ENCODE assay signal across 12 mouse cellular contexts in the genomic region with DNA sequence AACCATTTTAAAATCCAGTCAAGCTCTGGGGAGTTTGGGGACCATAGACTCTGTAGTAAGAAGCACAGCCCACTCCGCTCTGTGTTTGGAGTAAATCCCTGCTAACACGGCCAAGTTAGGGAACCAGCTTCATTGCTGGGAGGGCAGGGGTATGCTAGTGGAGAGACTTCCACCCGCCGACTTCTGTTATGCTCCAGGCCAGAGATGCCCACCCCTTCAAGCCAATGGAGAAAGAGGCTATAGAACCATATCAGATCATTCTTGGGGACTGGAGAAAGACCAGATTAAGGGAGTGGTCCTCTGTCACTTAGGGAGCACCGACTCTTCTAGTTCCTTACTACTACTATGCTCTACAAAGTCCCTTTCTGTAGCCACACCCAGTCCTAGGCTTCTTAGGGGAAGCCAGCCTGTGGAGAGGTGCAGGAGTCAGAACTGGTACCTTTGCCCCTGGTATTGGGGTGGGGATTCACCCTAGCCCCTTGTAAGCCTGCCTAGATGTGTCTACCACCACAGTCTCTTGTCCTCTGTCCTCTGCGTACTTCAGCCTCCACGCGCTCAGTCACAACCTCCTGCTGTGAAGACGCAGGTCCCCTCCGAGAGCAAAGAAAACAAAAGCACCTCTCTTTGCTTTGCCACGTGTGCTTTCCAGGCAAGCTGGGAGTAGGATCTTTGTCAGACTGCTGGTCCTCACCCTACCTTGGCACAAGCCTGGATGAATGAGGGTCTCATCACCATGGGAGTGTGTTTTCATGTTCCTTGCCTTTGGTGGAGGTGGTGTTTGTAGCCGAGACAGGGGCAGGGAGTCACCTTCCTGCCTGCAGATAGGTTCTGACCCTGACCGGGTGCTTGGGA. TPM values are rescaled to one million over a fixed set of nuclear protein-coding genes. Genes with fewer than 3 reads are reported as not detected.
DNase-seq lines count a peak whose midpoint lies in the region; ATAC-seq and TF ChIP-seq lines count a peak whose summit lies in the region.
"Had no signal": no experiment of that assay in that cellular context is flagged by ENCODE, and none has a peak within 500 bp of the region (broad histone marks: within the 10 kb centered on the region; RNA-seq: fewer than 3 reads in every experiment).

No protein-coding gene starts in this region.

- ATAC-seq in embryonic facial prominence, embryonic 13.5 days (ENCODE audit: insufficient number of reproducible peaks, insufficient read depth, low FRiP score, low TSS enrichment, low read depth): no peak
- ATAC-seq in limb, embryonic 11.5 days (ENCODE audit: insufficient number of reproducible peaks, low FRiP score, low TSS enrichment, low read depth): no peak
- no peak for ATAC-seq in CD4-positive, CD25-positive, alpha-beta regulatory T cell, adult 4 months

- 0 out of 2 replicates have a peak overlapping the region, but pooled peaks have one; percentile 10 for H3K27ac ChIP-seq in heart, embryonic 10.5 days
- peak overlapping the region; percentile 79 for H3K27ac ChIP-seq in layer of hippocampus, adult 2 months
- peak overlapping the region; percentile 98 for H3K27ac ChIP-seq in embryonic facial prominence, embryonic 13.5 days
- H3K27ac ChIP-seq in limb, embryonic 11.5 days (replicated peaks; ENCODE audit: low read depth, low read length): peak overlapping the region; percentile 99

- WGBS in heart, embryonic 10.5 days: 13% methylated on average over 13 of the region's 13 CpGs
- WGBS in embryonic facial prominence, embryonic 13.5 days: 19% methylated on average over 13 of the region's 13 CpGs
- WGBS in limb, embryonic 11.5 days: 5% methylated on average over 13 of the region's 13 CpGs

- peaks cover 79% of the 10 kb centered on the region for H3K4me1 ChIP-seq in heart, embryonic 10.5 days
- H3K4me1 ChIP-seq in embryonic facial prominence, embryonic 13.5 days: peaks cover 62% of the 10 kb centered on the region
- H3K4me1 ChIP-seq in limb, embryonic 11.5 days (ENCODE audit: control insufficient read depth, insufficient read depth, low read length): peaks cover 53% of the 10 kb centered on the region

- H3K9me3 ChIP-seq in heart, embryonic 10.5 days: no peaks in the 10 kb centered on the region
- H3K9me3 ChIP-seq in embryonic facial prominence, embryonic 13.5 days: no peaks in the 10 kb centered on the region
- no peaks in the 10 kb centered on the region for H3K9me3 ChIP-seq in limb, embryonic 11.5 days (ENCODE audit: control insufficient read depth, low read length)

- no peaks in the 10 kb centered on the region for H3K36me3 ChIP-seq in heart, embryonic 10.5 days
- H3K36me3 ChIP-seq in embryonic facial prominence, embryonic 13.5 days: no peaks in the 10 kb centered on the region
- no peaks in the 10 kb centered on the region for H3K36me3 ChIP-seq in limb, embryonic 11.5 days (ENCODE audit: control insufficient read depth, insufficient read depth, low read length)

- H3K9ac ChIP-seq in embryonic facial prominence, embryonic 13.5 days: peak overlapping the region; percentile 92
- H3K9ac ChIP-seq in limb, embryonic 11.5 days (ENCODE audit: low read length): peak overlapping the region; percentile 100

- 0 out of 2 replicates have a peak overlapping the region, but pooled peaks have one; percentile 84 for H3K4me3 ChIP-seq in heart, embryonic 10.5 days
- peak overlapping the region; percentile 37; the same call in 1 of the 2 replicates for H3K4me3 ChIP-seq in layer of hippocampus, adult 2 months
- peak overlapping the region; percentile 75 for H3K4me3 ChIP-seq in embryonic facial prominence, embryonic 13.5 days
- H3K4me3 ChIP-seq in limb, embryonic 11.5 days (ENCODE audit: low read depth, low read length): peak overlapping the region; percentile 98

- H3K4me2 ChIP-seq in embryonic facial prominence, embryonic 13.5 days: peak overlapping the region; percentile 83
- peak overlapping the region; percentile 97 for H3K4me2 ChIP-seq in limb, embryonic 11.5 days (ENCODE audit: low read depth, severe bottlenecking)

- intact Hi-C loops in heart, postnatal 25 days (cut with DNase I): loop anchor here (5.0 kb wide), 2 partner anchors 143 to 308 kb away; no protein-coding TSS in a partner anchor

- no peak for DNase-seq in heart, embryonic 10.5 days (ENCODE audit: low spot score)
- DNase-seq in heart, postnatal 25 days (ENCODE audit: low spot score): no peak
- no peak for DNase-seq in layer of hippocampus, adult 2 months (ENCODE audit: low spot score in 2 of 2)
- DNase-seq in layer of hippocampus, postnatal 10 days (ENCODE audit: low spot score in 2 of 2): no peak
- DNase-seq in limb, embryonic 11.5 days (ENCODE audit: low spot score): peak; percentile 48
- DNase-seq in frontal cortex, adult 2 months (ENCODE audit: extremely low spot score in 1 of 2, low spot score in 1 of 2): no peak
- DNase-seq: cerebellum, adult 9-11 months had no signal

- TF ChIP-seq CTCF in layer of hippocampus, adult 2 months (conservative IDR thresholded peaks at IDR 0.05): no peak

- peaks cover 98% of the 10 kb centered on the region for H3K27me3 ChIP-seq in heart, embryonic 10.5 days (ENCODE audit: insufficient read depth, poor library complexity, severe bottlenecking)
- H3K27me3 ChIP-seq in embryonic facial prominence, embryonic 13.5 days: peaks cover 84% of the 10 kb centered on the region
- H3K27me3 ChIP-seq in limb, embryonic 11.5 days (ENCODE audit: control insufficient read depth, insufficient read depth, low read length): peaks cover 3% of the 10 kb centered on the region; the same call in 1 of the 2 replicates

RNA-seq across cellular contexts. Expression of gene Prdm16, which starts 3.1 kb away (rescaled TPM):
- 13.9 and 16.8 TPM in 2 replicates for polyA plus RNA-seq in heart, embryonic 10.5 days (2016; fragmentation: Nextera tagmentation; extraction: Ambion mirVana)
- 10 to 100 TPM; 12.9 to 13.4 TPM for total RNA-seq in heart, postnatal 25 days (2021)
- total RNA-seq in layer of hippocampus, adult 2 months (2021): 10 to 100 TPM; 10.8 to 11.5 TPM
- total RNA-seq in layer of hippocampus, postnatal 10 days (2021): 10 to 100 TPM in 1 of 2 experiments, 1 to 10 TPM in 1; 9.8 to 13.5 TPM
- polyA plus RNA-seq in embryonic facial prominence, embryonic 13.5 days (2015; fragmentation: Nextera tagmentation; extraction: Ambion mirVana): 39.0 and 46.0 TPM in 2 replicates
- polyA plus RNA-seq in limb, embryonic 11.5 days (2014; fragmentation: Nextera tagmentation; extraction: Ambion mirVana): 78.2 and 87.1 TPM in 2 replicates
- 5.0 and 5.4 TPM in 2 replicates for polyA plus RNA-seq in frontal cortex, adult 2 months (2012; rRNA removed)
- polyA plus RNA-seq in CD4-positive, CD25-positive, alpha-beta regulatory T cell, adult 4 months (2017; shearing (Covaris generic)): 1 to 10 TPM; 2.2 to 2.7 TPM

RNA-seq across cellular contexts. Expression of gene Actrt2, which starts 27.9 kb away (rescaled TPM):
- not detected in 2 replicates for polyA plus RNA-seq in heart, embryonic 10.5 days (2016; fragmentation: Nextera tagmentation; extraction: Ambion mirVana)
- not detected for total RNA-seq in heart, postnatal 25 days (2021)
- not detected for total RNA-seq in layer of hippocampus, adult 2 months (2021)
- total RNA-seq in layer of hippocampus, postnatal 10 days (2021): not detected
- not detected in 2 replicates for polyA plus RNA-seq in embryonic facial prominence, embryonic 13.5 days (2015; fragmentation: Nextera tagmentation; extraction: Ambion mirVana)
- not detected in 2 replicates for polyA plus RNA-seq in limb, embryonic 11.5 days (2014; fragmentation: Nextera tagmentation; extraction: Ambion mirVana)
- not detected in 2 replicates for polyA plus RNA-seq in frontal cortex, adult 2 months (2012; rRNA removed)
- not detected for polyA plus RNA-seq in CD4-positive, CD25-positive, alpha-beta regulatory T cell, adult 4 months (2017; shearing (Covaris generic))
- total RNA-seq: adrenal gland, postnatal 4 days; left cerebral cortex, postnatal 25 days had no signal
- polyA plus RNA-seq: spleen, adult 2 months had no signal

Comparison
In these comparisons a context has a peak if more than half of its experiments do, and no peak if none do; other contexts are left out.
1. H3K27ac ChIP-seq: peak in every context shown above with its lines; median percentile 99 in limb, embryonic 11.5 days; 98 in embryonic facial prominence, embryonic 13.5 days; 79 in layer of hippocampus, adult 2 months; 10 in heart, embryonic 10.5 days.
2. H3K4me3 ChIP-seq: peak in every context shown above with its lines; median percentile 98 in limb, embryonic 11.5 days; 84 in heart, embryonic 10.5 days; 75 in embryonic facial prominence, embryonic 13.5 days; 37 in layer of hippocampus, adult 2 months.